Mouse (Mus musculus) neural tube, embryonic 12.5 days (tissue): ENCODE measurements around the gene Dmwd. TPM values are rescaled to one million over a fixed set of nuclear protein-coding genes. Genes with fewer than 3 reads are reported as not detected.

Experiments used
- ATAC-seq: fragments of 200-750 bp; cut with Nextera tagmentation; 2 replicates; pipeline ENCODE4 v1.8.0; 2017; ENCODE audit warnings: low read depth, mild to moderate bottlenecking, moderate TSS enrichment, moderate library complexity; ENCODE audit not compliant: low FRiP score
- H3K27ac ChIP-seq: fragments of 300-500 bp; sonication (generic); 2 replicates; pipeline ENCODE4 v1.5.1; 2016
- H3K27me3 ChIP-seq: fragments of 300-500 bp; sonication (generic); replicated peaks from 2 replicates; pipeline ENCODE4 v1.6.1; 2016; ENCODE audit warnings: mild to moderate bottlenecking
- H3K36me3 ChIP-seq: fragments of 300-500 bp; sonication (generic); 2 replicates; pipeline ENCODE4 v1.6.1; 2016; ENCODE audit warnings: mild to moderate bottlenecking
- H3K4me1 ChIP-seq: fragments of 300-500 bp; sonication (generic); 2 replicates; pipeline ENCODE4 v1.6.1; 2016
- H3K4me2 ChIP-seq: fragments of 300-500 bp; sonication (generic); replicated peaks from 2 replicates; pipeline ENCODE4 v1.6.1; 2016; ENCODE audit warnings: mild to moderate bottlenecking
- H3K4me3 ChIP-seq: fragments of 300-500 bp; sonication (generic); 2 replicates; pipeline ENCODE4 v1.5.1; 2016
- H3K9ac ChIP-seq: fragments of 300-500 bp; sonication (generic); 2 replicates; pipeline ENCODE4 v1.6.1; 2016; ENCODE audit warnings: mild to moderate bottlenecking
- H3K9me3 ChIP-seq: fragments of 300-500 bp; sonication (generic); 2 replicates; pipeline ENCODE4 v1.6.1; 2016; ENCODE audit warnings: mild to moderate bottlenecking
- WGBS: fragments of 180-500 bp; shearing (Covaris S2); methylation state at CpG from one replicate; pipeline ENCODE4 v1.1.7; 2016; 5-methylcytosine and 5-hydroxymethylcytosine counted together
- polyA plus RNA-seq: library from polyadenylated mRNA; unstranded; fragments of >200 nt; fragmentation: Nextera tagmentation; extraction: Ambion mirVana; gene quantifications from 2 replicates; pipeline ENCODE4 v1.2.1, GENCODE M21; 2016

Dmwd gene
- 29.6 and 30.7 TPM in 2 replicates for polyA plus RNA-seq

DNA sequence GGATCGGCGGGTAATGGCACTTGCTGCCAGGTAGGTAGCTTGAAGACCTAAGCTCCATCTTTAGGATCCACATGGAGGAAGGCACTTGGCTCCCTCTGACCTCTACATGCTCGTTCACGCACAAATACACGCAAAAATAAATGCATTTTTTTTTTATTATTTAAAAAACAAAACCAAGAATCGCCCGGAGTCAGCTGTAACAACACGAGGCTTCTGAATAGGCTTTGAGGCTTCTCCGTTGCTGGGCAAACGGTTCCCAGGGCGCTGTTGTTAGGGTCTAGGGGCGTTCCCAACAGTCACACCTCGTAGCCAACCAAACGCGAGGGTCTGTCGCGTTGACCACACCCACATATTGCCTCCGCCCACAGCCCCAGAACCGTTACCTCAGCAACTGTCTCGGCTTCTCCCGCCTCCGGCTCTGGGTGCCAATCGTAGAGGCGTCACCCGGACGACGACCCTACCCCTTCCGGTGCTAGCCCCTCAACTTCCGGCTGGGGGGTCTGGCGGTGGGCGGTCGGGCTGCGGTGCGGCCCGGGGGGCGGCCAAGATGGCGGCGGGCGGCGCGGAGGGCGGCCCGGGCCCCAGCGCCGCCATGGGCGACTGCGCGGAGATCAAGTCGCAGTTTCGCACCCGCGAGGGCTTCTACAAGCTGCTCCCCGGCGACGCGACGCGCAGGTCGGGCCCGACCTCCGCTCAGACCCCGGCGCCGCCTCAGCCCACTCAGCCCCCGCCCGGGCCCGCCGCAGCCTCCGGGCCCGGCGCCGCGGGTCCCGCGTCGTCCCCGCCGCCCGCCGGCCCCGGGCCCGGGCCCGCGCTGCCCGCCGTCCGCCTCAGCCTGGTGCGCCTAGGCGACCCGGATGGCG, at the start of gene Dmwd:
Dmwd (plus strand) TSS at position 505 of the 863 bp plus-strand sequence.
- ATAC-seq = peak; percentile 97
- Histone ChIP-seq H3K4me1 (peaks cover 28% of the 10 kb centered on the region), H3K27ac (peak within 1 kb of the TSS; percentile 20; the same call in 1 of the 2 replicates), H3K27me3 (no peaks in the 10 kb centered on the region), H3K4me3 (peak within 1 kb of the TSS; percentile 97), H3K9me3 (no peaks in the 10 kb centered on the region), H3K36me3 (peaks cover 33% of the 10 kb centered on the region), H3K9ac (peak within 1 kb of the TSS; percentile 96), H3K4me2 (peak within 1 kb of the TSS; percentile 95)
- under 1% methylated on average over 89 of the region's 91 CpGs for WGBS

DNA sequence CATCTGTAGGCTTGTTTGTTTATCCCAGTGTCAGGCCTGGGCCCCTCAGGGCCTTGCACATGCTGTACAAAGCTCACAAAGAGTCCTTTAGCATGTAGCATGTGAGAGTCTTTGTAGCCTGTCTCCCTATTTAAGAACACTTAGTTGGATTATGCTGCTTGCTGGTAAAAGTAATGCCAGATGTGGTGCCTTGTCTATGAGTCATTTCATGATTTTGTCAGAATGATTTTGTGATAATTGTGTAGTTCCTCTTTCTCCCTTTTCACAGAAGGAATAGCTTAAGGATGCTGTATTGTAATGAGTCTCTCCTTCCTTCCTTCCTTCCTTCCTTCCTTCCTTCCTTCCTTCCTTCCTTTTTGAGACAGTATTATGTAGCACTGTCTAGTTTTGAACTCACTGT, 48.0 kb upstream of the Dmwd start:
- H3K4me1 ChIP-seq = peaks cover 19% of the 10 kb centered on the region
- no peak overlapping the region for H3K4me3 ChIP-seq
- no peak overlapping the region for H3K4me2 ChIP-seq
- no peaks in the 10 kb centered on the region for H3K9me3 ChIP-seq
- ATAC-seq = no peak
- H3K36me3 ChIP-seq = peaks cover 46% of the 10 kb centered on the region
- no peak overlapping the region for H3K27ac ChIP-seq
- H3K9ac ChIP-seq = no peak overlapping the region
- H3K27me3 ChIP-seq = peaks cover 6% of the 10 kb centered on the region

DNA sequence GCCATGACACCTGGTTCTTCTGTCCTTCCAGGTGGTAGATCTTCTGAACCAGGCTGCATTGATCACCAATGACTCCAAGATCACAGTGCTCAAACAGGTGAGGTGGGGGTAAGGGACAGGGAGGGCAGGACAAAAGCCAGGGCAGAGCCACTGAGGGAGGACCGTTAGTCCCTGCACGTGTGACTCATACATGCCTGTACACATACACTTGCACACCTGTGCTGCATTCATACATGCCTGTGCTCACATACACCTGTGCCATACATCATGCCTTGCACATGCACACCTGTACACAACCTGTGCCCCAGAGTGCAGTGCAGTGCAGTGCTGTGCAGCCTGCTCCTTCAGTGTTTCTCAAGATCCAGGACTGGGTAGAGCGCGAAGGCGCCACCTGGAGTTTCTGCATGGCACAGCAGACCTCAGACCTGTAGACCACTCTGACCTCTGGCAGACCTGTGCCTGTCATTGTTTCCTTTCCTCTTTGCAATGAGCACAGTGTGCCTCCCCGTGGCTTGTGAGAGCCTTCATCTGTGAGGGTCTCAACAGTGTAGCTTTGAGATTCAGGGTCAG, 46.9 kb upstream of the Dmwd start:
- Histone ChIP-seq H3K27me3 (no peaks in the 10 kb centered on the region), H3K36me3 (peaks cover 54% of the 10 kb centered on the region), H3K9me3 (no peaks in the 10 kb centered on the region), H3K4me2 (no peak overlapping the region), H3K27ac (no peak overlapping the region), H3K9ac (no peak overlapping the region), H3K4me1 (peaks cover 17% of the 10 kb centered on the region), H3K4me3 (no peak overlapping the region)
- peak; percentile 31; the same call in 1 of the 2 replicates for ATAC-seq
- WGBS = 60% methylated on average over 6 of the region's 6 CpGs

DNA sequence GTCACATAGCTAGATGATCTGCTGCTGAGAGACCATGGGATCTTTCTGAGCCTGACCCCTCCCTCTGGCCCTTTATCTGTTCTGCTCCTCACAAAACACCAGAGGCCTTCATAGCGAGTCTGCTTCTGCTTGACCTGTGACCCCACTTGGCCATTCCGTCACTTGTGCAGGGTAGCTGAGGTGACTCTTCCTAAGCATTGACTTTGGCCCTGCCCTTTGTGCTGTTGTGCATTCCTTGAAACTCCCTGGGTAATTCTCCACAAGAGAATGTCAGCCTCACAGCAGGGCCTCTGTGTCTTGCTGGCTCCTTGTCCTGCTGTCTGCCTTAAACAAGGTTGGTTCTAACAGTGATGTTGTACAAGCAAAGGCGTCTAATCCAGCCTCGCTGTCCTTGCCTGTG, 44.4 kb upstream of the Dmwd start:
- H3K4me2 ChIP-seq = no peak overlapping the region
- WGBS = 37% methylated on average over 4 of the region's 4 CpGs
- H3K9me3 ChIP-seq = no peaks in the 10 kb centered on the region
- H3K4me3 ChIP-seq = no peak overlapping the region
- peaks cover 79% of the 10 kb centered on the region for H3K36me3 ChIP-seq
- no peaks in the 10 kb centered on the region for H3K4me1 ChIP-seq
- ATAC-seq = no peak
- no peak overlapping the region for H3K9ac ChIP-seq
- H3K27ac ChIP-seq = no peak overlapping the region
- no peaks in the 10 kb centered on the region for H3K27me3 ChIP-seq

DNA sequence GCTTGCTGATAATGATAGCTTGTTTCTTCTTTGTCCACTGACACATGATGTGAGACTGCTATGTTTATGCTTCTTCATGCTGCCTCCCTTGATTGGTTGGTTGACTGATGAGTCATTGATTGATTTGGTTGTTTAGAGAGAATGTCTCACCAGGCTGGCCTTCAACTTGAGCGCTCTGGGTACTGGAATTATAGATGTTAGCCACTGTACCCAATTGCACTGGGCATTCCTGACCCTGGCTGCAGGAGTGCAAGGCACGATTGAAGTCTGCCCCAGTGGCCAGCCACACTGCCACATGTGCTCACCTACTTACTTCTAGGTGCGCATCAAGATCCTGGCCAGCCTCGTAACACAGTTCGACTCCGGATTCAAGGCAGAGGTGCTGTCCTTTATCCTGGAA, 31.4 kb upstream of the Dmwd start:
- Histone ChIP-seq H3K9me3 (no peaks in the 10 kb centered on the region), H3K27ac (no peak overlapping the region), H3K4me3 (no peak overlapping the region), H3K9ac (no peak overlapping the region), H3K4me2 (no peak overlapping the region), H3K27me3 (no peaks in the 10 kb centered on the region), H3K4me1 (no peaks in the 10 kb centered on the region), H3K36me3 (peaks cover 100% of the 10 kb centered on the region)
- no peak for ATAC-seq
- WGBS = 95% methylated on average over 6 of the region's 6 CpGs

DNA sequence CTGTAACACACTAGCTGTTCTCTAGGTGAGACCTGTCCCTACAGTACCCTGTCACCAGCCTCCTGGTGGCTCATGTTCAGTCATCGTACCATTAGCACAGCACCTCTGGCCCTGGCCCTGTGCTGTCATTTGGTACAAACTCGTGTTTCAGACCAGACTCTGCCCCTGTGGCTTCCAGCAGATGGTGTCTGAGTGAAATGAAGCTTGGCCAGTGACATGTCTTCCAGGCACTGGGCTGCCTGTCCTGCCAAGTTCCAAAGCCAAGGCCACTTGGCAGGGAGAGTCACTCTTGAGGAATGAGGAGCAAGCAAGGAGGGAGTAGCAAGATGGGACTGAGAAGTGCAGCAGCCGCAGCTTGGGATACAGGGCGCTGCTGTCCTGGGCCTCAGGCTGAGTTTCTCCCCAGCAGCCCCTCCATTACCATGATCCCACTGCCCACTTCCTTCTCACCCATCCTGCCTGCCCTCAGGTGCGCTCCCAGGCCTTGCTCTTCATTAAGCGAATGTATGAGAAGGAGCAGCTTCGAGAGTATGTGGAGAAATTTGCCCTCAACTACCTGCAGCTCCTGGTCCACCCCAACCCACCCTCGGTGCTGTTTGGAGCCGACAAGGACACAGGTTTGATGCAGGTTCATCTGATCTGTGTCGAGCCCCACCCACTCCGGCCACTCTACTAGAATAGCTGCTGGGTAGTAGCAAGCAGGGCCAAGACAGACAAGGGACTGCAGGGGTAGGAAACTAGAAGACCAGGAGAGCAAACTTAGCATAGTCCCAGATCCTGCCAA, 29.5 kb upstream of the Dmwd start:
- Histone ChIP-seq H3K9me3 (no peaks in the 10 kb centered on the region), H3K4me1 (no peaks in the 10 kb centered on the region), H3K4me3 (no peak overlapping the region), H3K9ac (no peak overlapping the region), H3K27ac (no peak overlapping the region), H3K36me3 (peaks cover 99% of the 10 kb centered on the region), H3K4me2 (no peak overlapping the region), H3K27me3 (no peaks in the 10 kb centered on the region)
- 93% methylated on average over 11 of the region's 11 CpGs for whole genome bisulfite sequencing
- no peak for ATAC-seq

DNA sequence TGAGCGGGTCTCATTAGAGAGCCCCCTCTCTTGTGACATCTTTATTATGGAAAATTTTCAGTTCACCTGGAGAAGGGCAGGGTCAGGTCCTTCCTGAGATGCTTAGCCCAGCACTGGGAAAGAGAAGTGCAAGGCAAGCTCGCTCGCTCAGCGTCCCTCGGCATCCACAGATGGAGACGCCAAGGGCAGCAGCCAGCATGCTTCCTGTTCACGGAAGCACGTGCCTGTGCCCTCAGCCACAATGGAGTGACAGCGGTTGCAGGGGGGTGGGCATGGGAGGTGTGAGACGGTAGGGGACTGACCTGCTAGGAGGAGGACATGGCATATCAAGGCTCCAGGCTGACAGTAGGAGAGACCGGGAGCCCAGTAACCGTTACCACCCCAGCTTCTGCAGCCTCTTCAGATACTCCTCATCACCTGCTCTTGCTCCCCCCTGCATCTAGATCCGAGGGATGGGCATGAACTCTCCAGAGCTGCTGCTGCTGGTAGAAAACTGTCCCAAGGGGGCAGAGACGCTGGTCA, 28.0 kb upstream of the Dmwd start:
- Histone ChIP-seq H3K4me3 (no peak overlapping the region), H3K27ac (no peak overlapping the region), H3K9ac (no peak overlapping the region), H3K4me1 (no peaks in the 10 kb centered on the region), H3K36me3 (peaks cover 94% of the 10 kb centered on the region), H3K9me3 (no peaks in the 10 kb centered on the region), H3K27me3 (no peaks in the 10 kb centered on the region), H3K4me2 (no peak overlapping the region)
- WGBS = 91% methylated on average over 14 of the region's 14 CpGs
- no peak for ATAC-seq

DNA sequence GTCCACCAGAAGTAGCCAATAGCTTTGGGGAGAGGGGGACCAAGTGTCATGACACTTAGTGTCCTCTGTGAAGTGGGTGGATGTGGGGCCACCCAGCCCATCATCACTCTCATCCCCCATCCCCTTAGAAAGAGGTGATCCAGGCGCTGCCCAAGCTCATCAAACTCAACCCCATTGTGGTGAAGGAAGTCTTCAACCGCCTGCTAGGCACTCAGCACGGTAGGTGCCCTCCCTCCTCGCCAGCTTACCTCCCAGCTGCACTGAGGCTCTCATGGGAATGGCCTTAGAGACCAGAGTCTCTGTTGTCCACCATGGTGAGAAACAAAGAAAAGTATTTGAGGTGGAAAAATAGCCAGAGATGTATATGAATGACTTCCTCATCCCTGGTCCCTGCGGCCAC, 26.8 kb upstream of the Dmwd start:
- no peak for ATAC-seq
- Histone ChIP-seq H3K9me3 (no peaks in the 10 kb centered on the region), H3K4me3 (no peak overlapping the region), H3K36me3 (peaks cover 83% of the 10 kb centered on the region), H3K9ac (no peak overlapping the region), H3K27me3 (no peaks in the 10 kb centered on the region), H3K4me2 (no peak overlapping the region), H3K27ac (no peak overlapping the region), H3K4me1 (peaks cover 5% of the 10 kb centered on the region)
- WGBS = 89% methylated on average over 5 of the region's 5 CpGs

DNA sequence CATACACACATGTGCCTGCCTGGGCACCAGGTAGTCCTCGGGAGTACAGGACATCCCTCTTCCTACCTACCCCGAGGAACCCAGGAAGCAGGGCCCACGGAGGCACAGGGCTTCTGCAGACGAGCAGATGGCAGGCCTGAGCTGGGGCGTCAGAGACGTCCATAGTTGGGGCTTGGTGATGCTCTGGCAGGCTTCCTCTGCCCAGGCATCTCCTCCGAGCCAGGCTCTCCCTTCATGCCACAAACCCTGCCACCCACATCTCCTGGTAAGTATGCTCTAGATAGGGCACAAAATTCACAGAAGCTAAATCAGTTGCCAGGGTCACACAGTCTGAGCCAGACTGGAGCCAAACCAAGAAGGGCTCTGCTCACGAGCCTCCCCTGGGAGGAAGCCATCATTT, 25.9 kb upstream of the Dmwd start:
- Histone ChIP-seq H3K9me3 (no peaks in the 10 kb centered on the region), H3K4me2 (no peak overlapping the region), H3K27me3 (no peaks in the 10 kb centered on the region), H3K36me3 (peaks cover 75% of the 10 kb centered on the region), H3K4me3 (no peak overlapping the region), H3K27ac (no peak overlapping the region), H3K9ac (no peak overlapping the region), H3K4me1 (peaks cover 11% of the 10 kb centered on the region)
- 92% methylated on average over 8 of the region's 8 CpGs for WGBS
- no peak for ATAC-seq

GRCm38 (mm10) chr7:19051161-19051560, 24.9 kb upstream of the Dmwd start:
- H3K9me3 ChIP-seq = no peaks in the 10 kb centered on the region
- no peaks in the 10 kb centered on the region for H3K27me3 ChIP-seq
- H3K9ac ChIP-seq = no peak overlapping the region
- no peak overlapping the region for H3K4me3 ChIP-seq
- H3K36me3 ChIP-seq = peaks cover 67% of the 10 kb centered on the region
- H3K27ac ChIP-seq = no peak overlapping the region
- peaks cover 11% of the 10 kb centered on the region for H3K4me1 ChIP-seq
- 79% methylated on average over 4 of the region's 4 CpGs for WGBS
- no peak overlapping the region for H3K4me2 ChIP-seq
- ATAC-seq = no peak

- 88% methylated on average over 15 of the region's 15 CpGs for WGBS
- Histone ChIP-seq H3K4me1 (peaks cover 11% of the 10 kb centered on the region), H3K27ac (no peak overlapping the region), H3K4me2 (no peak overlapping the region), H3K9me3 (no peaks in the 10 kb centered on the region), H3K4me3 (no peak overlapping the region), H3K27me3 (no peaks in the 10 kb centered on the region), H3K36me3 (peaks cover 53% of the 10 kb centered on the region), H3K9ac (no peak overlapping the region)
- ATAC-seq = no peak
Measured at GRCm38 (mm10) chr7:19052345-19053135, 23.5 kb upstream of the Dmwd start.
